Mouse (Mus musculus): Measurements from ENCODE around the gene Mnat1. TPM values are rescaled to one million over a fixed set of nuclear protein-coding genes. Genes with fewer than 3 reads are reported as not detected.
A peak's percentile ranks its signal among the peaks of the same experiment; 100 is the strongest.
"Not testable (repeated sequence)": the region's sequence is repeated elsewhere in the genome, so short reads cannot be mapped to it uniquely, and the experiment has no call there.

Gene Mnat1
- polyA plus RNA-seq, 1 experiment = 0.35 TPM

DNA sequence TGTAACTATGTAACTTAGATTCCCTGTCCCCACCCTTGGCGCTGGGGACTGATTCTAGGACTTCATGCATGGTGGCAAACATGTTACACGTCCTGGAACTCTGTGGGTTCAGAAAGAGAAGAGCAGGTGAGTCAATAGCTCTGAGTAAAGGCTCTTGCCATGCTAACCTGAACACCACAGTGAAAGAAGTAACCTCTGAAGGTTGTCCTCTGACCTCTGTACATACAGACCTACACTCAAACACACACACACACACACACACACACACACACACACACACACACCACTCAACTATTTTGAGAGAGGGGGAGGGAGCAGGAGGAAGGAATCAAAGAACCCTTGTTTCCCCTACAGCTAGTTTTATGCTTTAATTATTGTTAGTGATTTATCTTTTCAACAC lies 29.3 kb upstream of the Mnat1 start:
- Histone ChIP-seq H3K27me3 (ENCODE audit: control insufficient read depth) (no peaks in the 10 kb centered on the region), H3K36me3 (ENCODE audit: control insufficient read depth) (no peaks in the 10 kb centered on the region), H3K4me1 (ENCODE audit: control insufficient read depth) (peaks cover 6% of the 10 kb centered on the region), H3K4me3 (replicated peaks) (no peak overlapping the region), H3K9me3 (ENCODE audit: control insufficient read depth, low read length) (no peaks in the 10 kb centered on the region)
- TF ChIP-seq GATA1 (IDR thresholded peaks at IDR 0.05; ENCODE audit: low read length) (no peak), TAL1 (IDR thresholded peaks at IDR 0.05; ENCODE audit: low read length) (no peak)

DNA sequence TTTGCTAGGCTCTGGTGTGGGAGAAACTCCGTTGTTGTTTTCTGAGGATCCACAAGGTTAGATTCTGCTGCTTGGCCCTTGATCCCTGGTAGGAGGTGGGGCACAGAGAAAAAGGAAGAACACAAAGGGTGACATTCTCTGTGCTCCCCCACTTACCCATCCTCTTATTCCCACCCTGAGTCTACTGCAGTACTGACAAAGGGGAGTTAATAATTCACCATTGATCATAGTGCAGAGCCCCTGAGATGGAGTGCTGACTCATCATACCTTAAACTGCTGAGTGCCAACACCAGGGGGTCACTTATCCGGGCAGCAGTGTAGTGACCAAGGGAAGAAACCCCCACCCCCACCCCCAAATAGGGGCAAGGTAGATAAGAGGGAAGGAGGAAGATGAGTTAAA lies 28.9 kb upstream of the Mnat1 start:
- H3K4me1 ChIP-seq (ENCODE audit: control insufficient read depth) = peaks cover 2% of the 10 kb centered on the region
- no peaks in the 10 kb centered on the region for H3K36me3 ChIP-seq (ENCODE audit: control insufficient read depth)
- H3K9me3 ChIP-seq (ENCODE audit: control insufficient read depth, low read length) = no peaks in the 10 kb centered on the region
- H3K4me3 ChIP-seq (replicated peaks) = no peak overlapping the region
- TF ChIP-seq GATA1 (IDR thresholded peaks at IDR 0.05; ENCODE audit: low read length) = no peak
- no peak for TF ChIP-seq TAL1 (IDR thresholded peaks at IDR 0.05; ENCODE audit: low read length)
- H3K27me3 ChIP-seq (ENCODE audit: control insufficient read depth) = no peaks in the 10 kb centered on the region

DNA sequence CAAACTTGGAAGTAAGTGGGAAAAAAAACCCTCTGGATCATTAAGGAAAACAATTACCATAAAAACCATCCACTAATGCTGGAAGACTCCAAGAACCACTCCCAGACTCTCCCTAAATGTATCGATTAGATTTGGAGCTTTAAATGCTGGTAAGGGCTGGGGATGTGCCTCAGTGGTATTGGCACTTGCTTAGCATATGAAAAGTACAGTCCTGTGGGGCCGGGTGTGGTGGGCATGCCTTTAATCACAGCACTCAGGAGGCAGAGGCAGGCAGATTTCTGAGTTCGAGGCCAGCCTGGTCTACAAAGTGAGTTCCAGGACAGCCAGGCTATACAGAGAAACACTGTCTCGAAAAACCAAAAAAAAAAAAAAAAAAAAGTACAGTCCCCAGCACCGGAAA lies 27.3 kb upstream of the Mnat1 start:
- H3K4me3 ChIP-seq (replicated peaks); H3K27me3 ChIP-seq (ENCODE audit: control insufficient read depth); H3K9me3 ChIP-seq (ENCODE audit: control insufficient read depth, low read length); H3K36me3 ChIP-seq (ENCODE audit: control insufficient read depth); H3K4me1 ChIP-seq (ENCODE audit: control insufficient read depth): not testable (repeated sequence)

DNA sequence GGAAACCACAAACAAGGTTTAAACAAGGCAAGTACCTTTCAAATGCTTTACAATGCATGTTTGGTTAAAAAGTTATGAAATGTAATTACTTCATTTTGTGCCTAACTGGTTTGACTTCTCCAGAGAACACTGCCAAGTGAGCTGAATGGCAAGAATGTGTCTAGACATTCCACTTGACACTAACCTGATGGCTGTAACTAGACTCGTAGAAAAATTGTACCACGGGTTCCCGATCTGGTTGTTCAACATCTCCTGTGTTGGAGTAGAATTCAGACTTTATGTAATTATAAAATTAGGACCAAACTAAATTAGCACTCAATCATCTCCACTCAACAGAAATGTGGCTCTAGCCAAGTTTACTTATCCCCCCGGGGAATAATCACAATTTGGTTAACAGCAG lies 24.9 kb upstream of the Mnat1 start:
- Histone ChIP-seq H3K36me3 (ENCODE audit: control insufficient read depth) (no peaks in the 10 kb centered on the region), H3K9me3 (ENCODE audit: control insufficient read depth, low read length) (no peaks in the 10 kb centered on the region), H3K4me3 (replicated peaks) (no peak overlapping the region), H3K27me3 (ENCODE audit: control insufficient read depth) (no peaks in the 10 kb centered on the region), H3K4me1 (ENCODE audit: control insufficient read depth) (no peaks in the 10 kb centered on the region)
- TF ChIP-seq TAL1 (IDR thresholded peaks at IDR 0.05; ENCODE audit: low read length) (no peak), GATA1 (IDR thresholded peaks at IDR 0.05; ENCODE audit: low read length) (no peak)

DNA sequence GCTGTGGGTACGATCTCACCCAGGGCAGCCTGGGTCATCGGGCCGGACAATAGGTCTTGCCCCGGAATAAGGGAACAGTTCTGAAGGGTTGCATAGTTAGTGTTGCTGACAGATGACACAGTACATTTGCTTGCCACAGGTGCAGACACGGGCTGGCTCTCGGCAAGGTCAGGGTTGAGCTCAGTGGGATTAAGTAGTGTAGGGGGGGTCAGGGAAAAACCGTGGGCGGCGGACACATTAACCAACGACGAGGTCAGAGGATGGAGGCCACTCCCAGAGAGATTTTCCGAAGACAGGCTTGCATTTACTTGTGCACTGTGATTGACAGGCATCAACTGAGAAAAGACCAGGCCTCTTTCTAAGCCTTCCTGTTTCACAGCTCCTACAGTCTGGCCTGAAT lies 19.8 kb upstream of the Mnat1 start:
- no peaks in the 10 kb centered on the region for H3K36me3 ChIP-seq (ENCODE audit: control insufficient read depth)
- no peak overlapping the region for H3K4me3 ChIP-seq (replicated peaks)
- peaks cover 7% of the 10 kb centered on the region for H3K27me3 ChIP-seq (ENCODE audit: control insufficient read depth)
- TF ChIP-seq TAL1 (IDR thresholded peaks at IDR 0.05; ENCODE audit: low read length) = no peak
- TF ChIP-seq GATA1 (IDR thresholded peaks at IDR 0.05; ENCODE audit: low read length) = no peak
- H3K9me3 ChIP-seq (ENCODE audit: control insufficient read depth, low read length) = no peaks in the 10 kb centered on the region
- no peaks in the 10 kb centered on the region for H3K4me1 ChIP-seq (ENCODE audit: control insufficient read depth)

DNA sequence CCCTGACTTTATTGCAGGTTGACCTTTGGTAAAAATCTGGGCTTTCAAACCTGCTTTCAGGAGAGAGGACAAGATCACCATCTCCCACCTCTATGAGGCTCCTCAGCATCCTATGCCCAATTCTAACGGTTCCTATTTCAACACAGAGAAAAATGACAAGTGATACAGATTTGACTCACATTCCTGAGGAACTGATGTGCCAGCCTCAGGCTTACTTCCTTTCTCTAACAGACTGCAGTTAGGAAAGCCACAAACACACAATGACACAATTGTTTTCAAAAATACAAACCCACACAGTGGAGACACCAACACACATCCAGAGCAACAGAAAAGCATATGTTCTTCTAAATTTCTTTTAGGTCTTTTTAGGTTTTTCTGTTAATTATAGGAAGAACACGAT lies 15.7 kb upstream of the Mnat1 start:
- Histone ChIP-seq H3K9me3 (ENCODE audit: control insufficient read depth, low read length) (peaks cover 3% of the 10 kb centered on the region; the same call in 1 of the 2 replicates), H3K36me3 (ENCODE audit: control insufficient read depth) (no peaks in the 10 kb centered on the region), H3K4me1 (ENCODE audit: control insufficient read depth) (no peaks in the 10 kb centered on the region; the same call in 1 of the 2 replicates), H3K27me3 (ENCODE audit: control insufficient read depth) (peaks cover 48% of the 10 kb centered on the region), H3K4me3 (replicated peaks) (no peak overlapping the region)
- no peak for TF ChIP-seq TAL1 (IDR thresholded peaks at IDR 0.05; ENCODE audit: low read length)
- no peak for TF ChIP-seq GATA1 (IDR thresholded peaks at IDR 0.05; ENCODE audit: low read length)

DNA sequence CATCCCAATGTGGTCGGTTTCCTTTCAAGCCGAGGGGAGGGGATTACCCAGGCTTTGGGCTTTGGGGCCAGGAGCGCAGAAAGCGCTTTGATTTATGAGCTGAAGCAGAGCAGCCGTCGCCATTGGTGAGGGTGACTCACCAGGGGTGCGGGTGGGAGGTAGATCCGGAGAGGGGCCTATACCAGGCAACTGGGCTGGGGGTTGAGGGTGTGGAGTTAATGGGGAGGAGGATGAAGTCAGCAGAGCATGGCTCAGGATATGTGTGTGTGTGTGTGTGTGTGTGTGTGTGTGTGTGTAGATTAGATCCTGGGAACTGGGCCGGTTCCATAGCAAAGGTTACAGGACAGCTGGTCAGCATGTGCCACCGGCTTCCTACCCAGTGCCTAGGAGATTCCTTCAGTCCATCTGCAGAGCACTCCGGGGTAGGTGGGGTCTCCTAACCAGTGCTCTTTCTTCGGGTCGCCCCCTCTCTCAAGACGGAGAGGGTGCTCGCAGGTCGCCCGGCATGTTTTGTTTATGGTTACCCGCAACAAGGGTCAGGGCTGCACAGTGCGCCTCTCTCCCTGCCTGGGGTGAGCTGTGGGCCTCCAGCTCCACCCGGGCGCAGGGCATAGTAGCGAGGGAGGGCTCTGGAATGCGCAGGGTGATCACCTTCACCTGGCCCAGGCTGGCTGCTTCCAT lies 12.9 kb upstream of the Mnat1 start:
- Histone ChIP-seq H3K36me3 (ENCODE audit: control insufficient read depth) (no peaks in the 10 kb centered on the region), H3K27me3 (ENCODE audit: control insufficient read depth) (peaks cover 72% of the 10 kb centered on the region), H3K4me3 (replicated peaks) (no peak overlapping the region), H3K4me1 (ENCODE audit: control insufficient read depth) (no peaks in the 10 kb centered on the region; the same call in 1 of the 2 replicates), H3K9me3 (ENCODE audit: control insufficient read depth, low read length) (peaks cover 3% of the 10 kb centered on the region; the same call in 1 of the 2 replicates)
- TF ChIP-seq GATA1 (IDR thresholded peaks at IDR 0.05; ENCODE audit: low read length) = no peak
- TF ChIP-seq TAL1 (IDR thresholded peaks at IDR 0.05; ENCODE audit: low read length) = no peak

DNA sequence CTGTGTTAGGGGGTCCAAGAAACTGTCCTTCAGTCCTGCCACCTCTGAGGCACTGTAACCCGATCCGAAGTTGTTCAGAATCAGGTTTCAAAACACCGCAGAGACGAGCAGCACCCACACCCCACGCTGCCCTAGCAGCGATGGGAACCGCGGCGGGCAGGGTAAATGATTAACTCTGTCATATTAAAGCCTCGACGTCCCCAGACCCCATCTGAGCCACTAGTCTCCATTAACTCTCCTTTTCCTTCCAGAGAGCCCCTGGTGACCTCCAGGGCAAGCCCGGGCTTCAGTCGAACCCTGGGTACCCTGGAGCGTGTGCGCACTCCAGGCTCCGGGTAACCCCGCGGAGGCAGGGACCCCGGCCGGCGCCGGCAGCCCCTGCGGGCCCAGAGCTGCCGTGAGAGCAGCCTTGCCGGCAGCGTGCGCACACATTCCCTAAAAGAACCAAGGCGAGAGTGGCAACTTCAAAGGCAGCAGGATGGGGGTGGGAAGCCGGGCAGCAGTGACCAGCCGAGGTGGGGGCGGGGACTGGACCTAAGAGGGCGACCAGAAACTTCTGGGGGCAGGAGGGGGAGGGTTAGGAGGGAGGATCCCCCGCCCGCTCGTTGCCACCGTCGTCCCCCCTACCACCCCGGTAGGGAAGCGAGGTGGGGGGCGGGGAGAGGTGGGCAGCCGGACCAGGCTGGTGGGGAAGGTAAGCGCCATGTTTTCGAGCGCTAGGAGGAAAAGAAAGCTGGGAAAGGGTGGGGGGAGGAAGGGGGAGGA lies 11.8 kb upstream of the Mnat1 start:
- TF ChIP-seq TAL1 (IDR thresholded peaks at IDR 0.05; ENCODE audit: low read length) (no peak), GATA1 (IDR thresholded peaks at IDR 0.05; ENCODE audit: low read length) (no peak)
- H3K9me3 ChIP-seq (ENCODE audit: control insufficient read depth, low read length) = peaks cover 3% of the 10 kb centered on the region; the same call in 1 of the 2 replicates
- H3K4me3 ChIP-seq (replicated peaks) = peak overlapping the region; percentile 42
- peaks cover 81% of the 10 kb centered on the region for H3K27me3 ChIP-seq (ENCODE audit: control insufficient read depth)
- no peaks in the 10 kb centered on the region for H3K36me3 ChIP-seq (ENCODE audit: control insufficient read depth)
- no peaks in the 10 kb centered on the region; the same call in 1 of the 2 replicates for H3K4me1 ChIP-seq (ENCODE audit: control insufficient read depth)

DNA sequence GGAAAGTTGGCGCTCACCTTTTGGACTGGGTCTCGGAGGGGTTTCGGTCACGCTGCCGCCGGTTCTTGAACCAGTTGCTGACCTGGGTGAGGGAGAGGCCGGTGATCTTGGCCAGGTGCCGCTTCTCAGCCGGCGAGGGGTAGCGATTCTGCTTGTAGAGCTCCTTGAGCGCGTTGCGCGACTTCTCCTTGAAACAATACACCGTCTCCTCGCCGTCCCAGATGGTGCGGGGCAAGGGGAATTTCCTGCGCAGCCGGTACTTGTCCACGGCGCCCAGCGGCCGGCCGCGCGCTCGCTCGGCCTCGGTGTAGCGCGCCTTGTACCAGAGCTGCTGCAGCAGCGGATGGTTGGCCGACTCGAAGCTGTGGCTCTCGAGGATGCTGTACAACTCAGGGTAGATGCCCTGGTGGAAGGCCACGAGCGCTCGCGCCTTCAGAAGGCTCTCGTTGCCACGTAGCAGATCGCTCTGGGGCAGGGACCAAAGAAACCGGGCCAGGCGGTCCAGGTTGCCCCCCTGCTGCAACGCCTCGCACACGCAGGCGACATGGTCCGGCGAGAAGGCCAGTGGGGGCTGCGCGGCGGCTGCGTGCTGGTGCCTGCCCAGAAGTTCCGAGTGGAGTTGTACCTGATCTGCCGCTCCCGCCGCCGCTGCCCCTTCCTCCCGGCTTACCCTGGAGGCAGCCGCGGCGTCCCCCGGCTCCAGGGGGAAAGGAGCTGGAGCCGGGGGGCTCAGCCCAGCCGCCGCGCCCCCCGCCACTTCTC lies 11.0 kb upstream of the Mnat1 start:
- TF ChIP-seq GATA1 (IDR thresholded peaks at IDR 0.05; ENCODE audit: low read length) (no peak), TAL1 (IDR thresholded peaks at IDR 0.05; ENCODE audit: low read length) (no peak)
- Histone ChIP-seq H3K4me3 (replicated peaks) (peak overlapping the region; percentile 42), H3K9me3 (ENCODE audit: control insufficient read depth, low read length) (peaks cover 3% of the 10 kb centered on the region; the same call in 1 of the 2 replicates), H3K27me3 (ENCODE audit: control insufficient read depth) (peaks cover 79% of the 10 kb centered on the region), H3K4me1 (ENCODE audit: control insufficient read depth) (no peaks in the 10 kb centered on the region; the same call in 1 of the 2 replicates), H3K36me3 (ENCODE audit: control insufficient read depth) (no peaks in the 10 kb centered on the region)

Measured in erythroblast, embryonic 14.5 days (primary cell).